Mouse (Mus musculus): ENCODE measurements around the gene Abcb4. TPM values are rescaled to one million over a fixed set of nuclear protein-coding genes. Genes with fewer than 3 reads are reported as not detected.
"Not testable (repeated sequence)": the region's sequence is repeated elsewhere in the genome, so short reads cannot be mapped to it uniquely, and the experiment has no call there.

Gene Abcb4
- total RNA-seq, 2 experiments from 2014 or later, result 84.6 to 95.4 TPM

- no peak for DNase-seq (ENCODE audit: low spot score)
These were observed 8.8 kb downstream of the Abcb4 start for GRCm38 (mm10) chr5:8902141-8902817.

GRCm38 (mm10) chr5:8904539-8904938, 11.0 kb downstream of the Abcb4 start:
- no peak for DNase-seq (ENCODE audit: low spot score)

GRCm38 (mm10) chr5:8911567-8912198, 18.2 kb downstream of the Abcb4 start:
- no peak for DNase-seq (ENCODE audit: low spot score)

GRCm38 (mm10) chr5:8916400-8916799, 22.9 kb downstream of the Abcb4 start:
- no peak for DNase-seq (ENCODE audit: low spot score)

- no peak for DNase-seq (ENCODE audit: low spot score)
These were observed 23.6 kb downstream of the Abcb4 start for GRCm38 (mm10) chr5:8917069-8917468.

GRCm38 (mm10) chr5:8928440-8928839, 34.9 kb downstream of the Abcb4 start:
- no peak for DNase-seq (ENCODE audit: low spot score)

GRCm38 (mm10) chr5:8937965-8938364, 44.4 kb downstream of the Abcb4 start:
- DNase-seq (ENCODE audit: low spot score), result peak; percentile 12

GRCm38 (mm10) chr5:8941266-8941665, 47.7 kb downstream of the Abcb4 start:
- not testable (repeated sequence) for DNase-seq (ENCODE audit: low spot score)

GRCm38 (mm10) chr5:8943836-8944235, 50.3 kb downstream of the Abcb4 start:
- peak; percentile 77 for DNase-seq (ENCODE audit: low spot score)

- DNase-seq (ENCODE audit: low spot score), result no peak
These were observed 54.0 kb downstream of the Abcb4 start for GRCm38 (mm10) chr5:8947423-8948110.

- DNase-seq (ENCODE audit: low spot score), result no peak
These were observed 60.1 kb downstream of the Abcb4 start for GRCm38 (mm10) chr5:8953660-8954059.

GRCm38 (mm10) chr5:8955544-8955943, 62.0 kb downstream of the Abcb4 start:
- no peak for DNase-seq (ENCODE audit: low spot score)

- DNase-seq (ENCODE audit: low spot score), result no peak
These were observed 67.0 kb downstream of the Abcb4 start for GRCm38 (mm10) chr5:8960534-8960933.

- no peak for DNase-seq (ENCODE audit: low spot score)
These were observed 71.0 kb downstream of the Abcb4 start for GRCm38 (mm10) chr5:8964487-8964886.

- no peak for DNase-seq (ENCODE audit: low spot score)
These were observed 77.2 kb downstream of the Abcb4 start for GRCm38 (mm10) chr5:8970694-8971093.

GRCm38 (mm10) chr5:8972355-8972754, 78.8 kb downstream of the Abcb4 start:
- DNase-seq (ENCODE audit: low spot score), result no peak

GRCm38 (mm10) chr5:8974721-8975120, 81.2 kb downstream of the Abcb4 start:
- DNase-seq (ENCODE audit: low spot score), result no peak

- DNase-seq (ENCODE audit: low spot score), result no peak
These were observed 92.0 kb downstream of the Abcb4 start for GRCm38 (mm10) chr5:8985470-8985869.

GRCm38 (mm10) chr5:8987925-8988324, 94.4 kb downstream of the Abcb4 start:
- DNase-seq (ENCODE audit: low spot score), result no peak

GRCm38 (mm10) chr5:8990526-8990925, 97.0 kb downstream of the Abcb4 start:
- no peak for DNase-seq (ENCODE audit: low spot score)

- no peak for DNase-seq (ENCODE audit: low spot score)
These were observed 98.1 kb downstream of the Abcb4 start for GRCm38 (mm10) chr5:8991626-8992025.

- DNase-seq (ENCODE audit: low spot score), result no peak
These were observed 102.6 kb downstream of the Abcb4 start for GRCm38 (mm10) chr5:8995966-8996685.
